Mouse (Mus musculus) limb, embryonic 11.5 days (tissue): Measurements from ENCODE around the gene Treml2. TPM values are rescaled to one million over a fixed set of nuclear protein-coding genes. Genes with fewer than 3 reads are reported as not detected.
"Not testable (repeated sequence)": the region's sequence is repeated elsewhere in the genome, so short reads cannot be mapped to it uniquely, and the experiment has no call there.

Source experiments
- ATAC-seq: fragments of 200-750 bp; cut with Nextera tagmentation; 2 replicates; pipeline ENCODE4 v1.8.0; 2017; ENCODE audit warnings: low read depth; ENCODE audit not compliant: insufficient number of reproducible peaks, low FRiP score, low TSS enrichment
- DNase-seq: peaks from one replicate; pipeline ENCODE4 v3.0.0-alpha.2; 2015; ENCODE audit warnings: low spot score
- H3K27ac ChIP-seq: fragments of 300-500 bp; sonication (generic); replicated peaks from 2 replicates; pipeline ENCODE4 v1.5.1; 2014; ENCODE audit warnings: low read depth, mild to moderate bottlenecking, low read length
- H3K27me3 ChIP-seq: fragments of 300-500 bp; sonication (generic); 2 replicates; pipeline ENCODE4 v1.6.1; 2014; ENCODE audit warnings: mild to moderate bottlenecking, low read length, mixed read lengths; ENCODE audit not compliant: control insufficient read depth, insufficient read depth
- H3K36me3 ChIP-seq: fragments of 300-500 bp; sonication (generic); 2 replicates; pipeline ENCODE4 v1.6.1; 2014; ENCODE audit warnings: mild to moderate bottlenecking, low read length, moderate library complexity, mixed read lengths; ENCODE audit not compliant: control insufficient read depth, insufficient read depth
- H3K4me1 ChIP-seq: fragments of 300-500 bp; sonication (generic); 2 replicates; pipeline ENCODE4 v1.6.1; 2014; ENCODE audit warnings: low read length, mixed read lengths; ENCODE audit not compliant: control insufficient read depth, insufficient read depth
- H3K4me2 ChIP-seq: fragments of 300-500 bp; sonication (generic); 2 replicates; pipeline ENCODE4 v1.6.1; 2014; ENCODE audit warnings: low read depth, mild to moderate bottlenecking, moderate library complexity; ENCODE audit not compliant: severe bottlenecking
- H3K4me3 ChIP-seq: fragments of 300-500 bp; sonication (generic); 2 replicates; pipeline ENCODE4 v1.5.1; 2014; ENCODE audit warnings: low read depth, low read length
- H3K9ac ChIP-seq: fragments of 300-500 bp; sonication (generic); 2 replicates; pipeline ENCODE4 v1.6.1; 2014; ENCODE audit warnings: mild to moderate bottlenecking, low read length
- H3K9me3 ChIP-seq: fragments of 300-500 bp; sonication (generic); 2 replicates; pipeline ENCODE4 v1.6.1; 2016; ENCODE audit warnings: low read length; ENCODE audit not compliant: control insufficient read depth
- WGBS: fragments of 180-500 bp; shearing (Covaris S2); extraction: QIAGEN DNeasy Blood & Tissue Kit; methylation state at CpG from one replicate; pipeline ENCODE4 v1.1.7; 2014; 5-methylcytosine and 5-hydroxymethylcytosine counted together
- polyA plus RNA-seq: library from polyadenylated mRNA; unstranded; fragments of >200 nt; fragmentation: Nextera tagmentation; extraction: Ambion mirVana; gene quantifications from 2 replicates; pipeline ENCODE4 v1.2.1, GENCODE M21; 2014

The Treml2 gene
- polyA plus RNA-seq, 1 experiment from 2014 or later: 0.04 TPM

DNA sequence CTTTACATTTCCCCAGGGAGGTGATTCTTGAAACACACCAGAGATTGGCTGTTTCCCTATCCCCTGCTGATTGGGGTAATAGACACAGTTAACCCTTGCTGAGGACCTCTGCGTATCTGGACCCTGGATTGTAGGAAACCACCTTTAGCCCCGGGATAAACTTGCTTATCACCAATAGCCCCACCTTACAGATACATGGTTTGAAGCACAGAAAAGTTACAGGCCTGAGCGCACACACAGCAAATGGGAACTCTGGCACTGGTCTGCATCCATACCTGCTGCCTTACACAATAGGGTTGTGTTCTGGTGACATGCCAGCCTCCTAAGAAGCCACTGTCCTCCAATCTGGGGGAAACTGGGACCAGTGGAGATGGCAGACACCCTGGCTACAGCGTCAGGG lies 46.5 kb downstream of the Treml2 start:
- Histone ChIP-seq H3K9me3 (no peaks in the 10 kb centered on the region), H3K4me2 (no peak overlapping the region), H3K9ac (no peak overlapping the region), H3K4me3 (no peak overlapping the region), H3K4me1 (no peaks in the 10 kb centered on the region), H3K27ac (no peak overlapping the region), H3K27me3 (no peaks in the 10 kb centered on the region), H3K36me3 (no peaks in the 10 kb centered on the region)
- WGBS: 83% methylated on average over 4 of the region's 4 CpGs
- DNase-seq: no peak
- ATAC-seq: no peak

DNA sequence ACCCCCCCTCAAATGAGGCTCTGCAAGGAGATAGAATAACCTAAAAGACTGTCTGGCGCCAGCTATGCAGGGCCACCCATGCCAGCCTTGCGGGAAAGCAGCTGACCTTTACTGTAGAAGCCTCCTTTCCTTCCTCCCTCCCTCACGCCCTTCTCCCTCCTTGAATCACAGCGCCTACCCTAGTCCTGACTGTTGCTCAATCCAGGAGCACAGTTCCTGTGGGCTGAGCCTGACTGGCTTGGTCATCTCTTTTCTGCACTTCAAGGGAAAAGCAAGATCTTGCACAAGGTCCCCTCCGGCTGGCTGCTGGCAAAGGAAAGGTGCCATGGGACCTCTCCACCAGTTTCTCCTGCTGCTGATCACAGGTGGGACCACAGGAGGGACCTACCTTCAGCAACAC lies 46.9 kb downstream of the Treml2 start, which contains the start of gene Trem2:
Gene Trem2, plus strand, starts transcription at position 171 of the 400 bp plus-strand sequence.
- 73% methylated on average over 5 of the region's 5 CpGs for WGBS
- H3K27ac ChIP-seq: no peak within 1 kb of the TSS
- no peak for DNase-seq
- H3K4me2 ChIP-seq: no peak within 1 kb of the TSS
- H3K9ac ChIP-seq: no peak within 1 kb of the TSS
- no peaks in the 10 kb centered on the region for H3K36me3 ChIP-seq
- no peak within 1 kb of the TSS for H3K4me3 ChIP-seq
- no peaks in the 10 kb centered on the region for H3K27me3 ChIP-seq
- ATAC-seq: no peak
- H3K9me3 ChIP-seq: no peaks in the 10 kb centered on the region
- H3K4me1 ChIP-seq: no peaks in the 10 kb centered on the region

DNA sequence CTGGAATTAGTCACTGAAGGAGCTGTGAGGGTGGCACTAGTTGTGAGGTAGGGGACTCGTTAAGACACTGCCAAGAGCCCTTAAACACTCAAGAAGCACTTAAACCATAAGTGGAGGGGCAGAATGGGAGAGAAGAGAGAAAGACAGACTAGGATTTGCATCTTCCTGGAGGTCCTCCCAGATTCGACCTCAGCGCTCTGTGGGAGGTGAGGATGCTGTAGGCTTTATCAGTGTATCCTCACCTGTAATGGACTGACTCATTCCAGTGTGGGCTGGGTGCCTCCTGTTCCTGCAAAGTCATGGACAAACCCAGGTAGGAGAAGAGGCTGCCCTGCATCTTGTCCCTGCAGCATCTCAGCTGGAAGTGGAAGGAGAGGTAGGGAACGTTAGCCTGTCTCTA lies 47.5 kb downstream of the Treml2 start:
- H3K4me3 ChIP-seq: no peak overlapping the region
- H3K36me3 ChIP-seq: no peaks in the 10 kb centered on the region
- H3K27me3 ChIP-seq: no peaks in the 10 kb centered on the region
- H3K4me2 ChIP-seq: no peak overlapping the region
- no peak overlapping the region for H3K9ac ChIP-seq
- no peaks in the 10 kb centered on the region for H3K9me3 ChIP-seq
- no peak for ATAC-seq
- H3K27ac ChIP-seq: no peak overlapping the region
- H3K4me1 ChIP-seq: no peaks in the 10 kb centered on the region
- WGBS: 63% methylated on average over 4 of the region's 4 CpGs
- DNase-seq: no peak

DNA sequence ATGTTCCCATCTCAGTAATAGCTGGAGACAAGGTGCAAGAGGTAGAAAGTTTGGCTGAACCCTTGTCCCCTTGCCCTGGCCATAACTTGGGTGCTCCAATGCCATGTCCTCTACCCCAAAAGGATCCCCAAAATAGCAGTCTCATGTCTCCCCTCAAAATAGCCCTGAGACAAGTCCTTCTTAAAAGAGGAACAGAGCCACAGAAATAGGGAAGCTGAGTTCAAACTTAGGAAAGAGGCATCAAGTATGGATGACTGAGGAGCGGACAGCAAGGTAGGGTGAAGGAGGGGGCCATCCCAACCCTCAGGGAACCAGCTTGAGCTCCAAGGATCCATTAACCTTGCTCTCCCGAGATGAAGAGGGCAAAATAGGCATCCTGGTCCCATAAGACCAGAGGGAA lies 48.0 kb downstream of the Treml2 start:
- Histone ChIP-seq H3K4me3 (no peak overlapping the region), H3K4me1 (no peaks in the 10 kb centered on the region)
- ATAC-seq: no peak

DNA sequence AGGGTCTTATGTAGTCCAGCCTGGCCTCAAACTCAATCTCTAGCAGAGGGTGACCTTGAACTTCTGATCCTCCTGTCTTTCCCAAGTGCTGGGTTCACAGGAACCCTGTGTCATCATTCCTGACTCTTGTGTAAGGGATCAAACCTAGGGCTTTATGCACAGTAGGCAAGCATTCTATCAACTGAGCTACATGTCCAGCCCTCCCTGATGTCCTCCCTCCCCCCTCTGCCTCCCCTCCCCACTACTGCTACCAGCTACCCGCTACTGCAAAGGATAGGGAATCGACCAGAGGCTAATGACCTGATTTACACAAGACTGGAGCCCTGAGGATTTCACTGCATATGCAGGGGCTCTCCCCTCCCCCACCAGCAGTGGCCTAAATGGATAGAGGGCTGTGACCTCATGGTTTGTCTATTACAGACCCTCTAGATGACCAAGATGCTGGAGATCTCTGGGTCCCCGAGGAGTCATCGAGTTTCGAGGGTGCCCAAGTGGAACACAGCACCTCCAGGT lies 51.4 kb downstream of the Treml2 start:
- ATAC-seq (no peak), DNase-seq (no peak)
- WGBS: 74% methylated on average over 5 of the region's 5 CpGs
- Histone ChIP-seq H3K4me2 (no peak overlapping the region), H3K27ac (no peak overlapping the region), H3K4me1 (no peaks in the 10 kb centered on the region), H3K36me3 (no peaks in the 10 kb centered on the region), H3K9ac (no peak overlapping the region), H3K4me3 (no peak overlapping the region), H3K27me3 (no peaks in the 10 kb centered on the region), H3K9me3 (no peaks in the 10 kb centered on the region)

More for the DNA sequence above, 48.0 kb downstream of the Treml2 start:
- Histone ChIP-seq H3K9me3 (no peaks in the 10 kb centered on the region), H3K27ac (no peak overlapping the region), H3K4me2 (no peak overlapping the region), H3K27me3 (no peaks in the 10 kb centered on the region), H3K36me3 (no peaks in the 10 kb centered on the region), H3K9ac (no peak overlapping the region)
- WGBS: 78% methylated on average over 2 of the region's 2 CpGs
- DNase-seq: no peak

DNA sequence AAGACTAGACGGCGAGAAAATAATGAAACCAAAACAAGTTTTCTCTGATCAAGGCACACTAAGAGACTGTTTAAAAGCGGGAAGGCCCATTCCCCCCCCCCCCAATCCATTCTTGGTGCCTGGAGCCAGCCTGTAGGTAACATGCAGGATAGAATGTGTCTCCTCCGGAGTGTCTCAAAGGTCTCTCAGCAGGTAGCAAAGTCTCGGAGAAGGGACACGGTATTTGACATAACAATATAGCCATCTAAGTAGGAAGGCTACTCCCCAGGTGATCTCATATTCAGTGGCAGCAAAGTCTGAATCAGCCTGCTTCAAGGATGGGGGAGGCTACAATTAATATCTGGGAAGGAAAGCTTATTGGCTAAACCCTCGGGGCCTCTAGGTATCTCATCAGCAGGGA lies 53.7 kb downstream of the Treml2 start:
- not testable (repeated sequence) for DNase-seq, H3K4me3 ChIP-seq, H3K4me2 ChIP-seq, H3K4me1 ChIP-seq, ATAC-seq, H3K27ac ChIP-seq, H3K36me3 ChIP-seq, H3K9me3 ChIP-seq, H3K9ac ChIP-seq, H3K27me3 ChIP-seq
- WGBS: 87% methylated on average over 7 of the region's 7 CpGs

DNA sequence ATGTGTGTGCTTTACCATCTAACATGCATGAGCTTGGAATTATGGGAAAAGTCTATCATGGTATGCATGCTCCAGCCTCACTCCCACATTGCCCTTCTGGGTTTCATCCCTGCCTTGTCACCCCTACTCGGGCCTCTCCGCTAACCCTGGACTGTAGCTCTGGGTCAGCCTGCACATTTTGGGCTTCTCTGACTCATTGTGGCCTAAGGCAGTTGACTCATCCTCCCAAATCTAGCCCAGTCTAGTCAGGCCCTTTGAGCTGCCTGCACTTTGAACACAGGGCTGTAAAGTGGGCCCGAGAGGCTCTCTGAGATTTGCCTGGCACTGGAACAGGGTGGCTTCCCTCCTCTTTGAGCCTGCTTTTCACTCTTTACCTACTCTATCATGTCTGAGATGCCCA lies 56.5 kb downstream of the Treml2 start:
- 86% methylated on average over 3 of the region's 3 CpGs for WGBS
- no peak overlapping the region for H3K4me3 ChIP-seq
- no peak overlapping the region for H3K27ac ChIP-seq
- no peak overlapping the region for H3K9ac ChIP-seq
- H3K27me3 ChIP-seq: no peaks in the 10 kb centered on the region
- H3K4me1 ChIP-seq: no peaks in the 10 kb centered on the region
- H3K36me3 ChIP-seq: no peaks in the 10 kb centered on the region
- ATAC-seq: no peak
- no peak for DNase-seq
- no peaks in the 10 kb centered on the region for H3K9me3 ChIP-seq
- H3K4me2 ChIP-seq: no peak overlapping the region

DNA sequence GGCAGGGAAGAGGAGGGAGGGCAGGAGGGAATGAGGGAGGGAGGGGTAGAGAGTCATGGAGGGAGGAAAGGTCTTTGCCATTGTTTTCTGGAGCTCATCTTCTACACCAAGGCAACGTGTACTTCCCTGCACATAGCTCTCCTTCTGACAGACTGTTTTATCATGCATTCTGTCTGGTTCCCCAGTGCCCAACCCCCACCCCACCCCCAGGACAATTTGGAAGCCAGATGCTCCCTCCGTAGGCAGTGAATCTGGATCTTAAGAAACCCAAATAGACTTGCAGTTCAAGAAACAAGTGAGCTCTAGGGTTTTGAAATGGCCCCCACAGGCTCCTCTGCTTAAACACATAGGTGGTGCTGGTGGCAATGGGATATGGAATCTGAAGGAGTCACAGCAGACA lies 58.6 kb downstream of the Treml2 start:
- Histone ChIP-seq H3K9me3 (no peaks in the 10 kb centered on the region), H3K36me3 (no peaks in the 10 kb centered on the region), H3K27me3 (no peaks in the 10 kb centered on the region), H3K27ac (no peak overlapping the region), H3K4me1 (no peaks in the 10 kb centered on the region), H3K4me3 (no peak overlapping the region), H3K4me2 (no peak overlapping the region), H3K9ac (no peak overlapping the region)
- 59% methylated on average over 2 of the region's 2 CpGs for WGBS
- ATAC-seq: no peak
- DNase-seq: no peak

DNA sequence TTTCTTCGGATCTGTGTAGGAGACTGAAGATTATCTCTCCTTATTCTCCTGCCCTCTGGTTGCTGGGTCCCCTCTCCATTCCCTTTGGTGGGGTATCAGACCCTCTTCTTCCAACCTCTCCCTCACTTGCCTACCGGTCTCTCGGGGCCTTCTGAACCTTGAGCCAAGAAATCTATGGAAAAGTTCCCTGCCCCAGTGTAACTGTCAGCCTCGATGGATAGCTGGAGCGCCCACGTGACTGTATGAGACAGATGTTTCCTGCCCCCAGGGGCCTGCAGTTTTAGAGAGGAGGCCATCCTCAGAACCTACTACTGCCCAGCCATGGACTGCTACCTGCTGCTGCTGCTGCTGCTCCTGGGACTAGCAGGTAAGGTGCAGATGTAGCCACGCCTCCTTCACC lies 60.3 kb downstream of the Treml2 start, which contains the start of gene Treml1:
Gene Treml1, plus strand, starts transcription at position 301 of the 400 bp plus-strand sequence.
- DNase-seq: no peak
- Histone ChIP-seq H3K27me3 (no peaks in the 10 kb centered on the region), H3K36me3 (no peaks in the 10 kb centered on the region), H3K4me2 (no peak within 1 kb of the TSS), H3K4me1 (no peaks in the 10 kb centered on the region), H3K4me3 (no peak within 1 kb of the TSS), H3K9me3 (no peaks in the 10 kb centered on the region), H3K27ac (no peak within 1 kb of the TSS), H3K9ac (no peak within 1 kb of the TSS)
- no peak for ATAC-seq
- 78% methylated on average over 7 of the region's 7 CpGs for WGBS
